Mouse (Mus musculus) midbrain, embryonic 16.5 days (tissue): ENCODE results near the gene Slit2. TPM values are rescaled to one million over a fixed set of nuclear protein-coding genes. Genes with fewer than 3 reads are reported as not detected.

Source experiments
- ATAC-seq: fragments of 200-750 bp; cut with Nextera tagmentation; 2 replicates; pipeline ENCODE4 v1.8.0; 2017; ENCODE audit warnings: moderate TSS enrichment
- H3K27ac ChIP-seq: fragments of 300-500 bp; sonication (generic); 2 replicates; pipeline ENCODE4 v1.5.1; 2014; ENCODE audit warnings: mild to moderate bottlenecking, low read length, mixed read lengths
- H3K27me3 ChIP-seq: fragments of 300-500 bp; sonication (generic); 2 replicates; pipeline ENCODE4 v1.6.1; 2014; ENCODE audit warnings: low read depth, low read length, mixed read lengths; ENCODE audit not compliant: control insufficient read depth, insufficient read depth
- H3K36me3 ChIP-seq: fragments of 300-500 bp; sonication (generic); 2 replicates; pipeline ENCODE4 v1.6.1; 2014; ENCODE audit warnings: mild to moderate bottlenecking, low read length, moderate library complexity, mixed read lengths; ENCODE audit not compliant: control insufficient read depth, insufficient read depth
- H3K4me1 ChIP-seq: fragments of 300-500 bp; sonication (generic); 2 replicates; pipeline ENCODE4 v1.6.1; 2014; ENCODE audit warnings: mild to moderate bottlenecking, low read length, mixed read lengths; ENCODE audit not compliant: control insufficient read depth, insufficient read depth
- H3K4me2 ChIP-seq: fragments of 300-500 bp; sonication (generic); 2 replicates; pipeline ENCODE4 v1.6.1; 2014; ENCODE audit warnings: mild to moderate bottlenecking, low read length, mixed read lengths
- H3K4me3 ChIP-seq: fragments of 300-500 bp; sonication (generic); 2 replicates; pipeline ENCODE4 v1.5.1; 2014; ENCODE audit warnings: low read depth, mild to moderate bottlenecking, low read length, moderate library complexity, mixed read lengths
- H3K9ac ChIP-seq: fragments of 300-500 bp; sonication (generic); 2 replicates; pipeline ENCODE4 v1.6.1; 2014; ENCODE audit warnings: low read depth, low read length, mixed read lengths
- H3K9me3 ChIP-seq: fragments of 300-500 bp; sonication (generic); replicated peaks from 2 replicates; pipeline ENCODE4 v1.6.1; 2014; ENCODE audit warnings: mild to moderate bottlenecking, low read length, mixed read lengths; ENCODE audit not compliant: control insufficient read depth, poor library complexity, severe bottlenecking
- WGBS: fragments of 180-500 bp; shearing (Covaris S2); extraction: QIAGEN DNeasy Blood & Tissue Kit; methylation state at CpG from one replicate; pipeline ENCODE4 v1.1.7; 2014; 5-methylcytosine and 5-hydroxymethylcytosine counted together
- polyA plus RNA-seq: library from polyadenylated mRNA; unstranded; fragments of >200 nt; fragmentation: Nextera tagmentation; extraction: Ambion mirVana; gene quantifications from 2 replicates; pipeline ENCODE4 v1.2.1, GENCODE M21; 2015

Gene Slit2
- polyA plus RNA-seq, 1 experiment from 2014 or later = 17.5 TPM

GRCm38 (mm10) chr5:48329751-48330150 lies 346.8 kb downstream of the Slit2 start:
- H3K27me3 ChIP-seq = no peaks in the 10 kb centered on the region
- H3K27ac ChIP-seq = no peak overlapping the region
- peaks cover 2% of the 10 kb centered on the region for H3K4me1 ChIP-seq
- no peak overlapping the region for H3K9ac ChIP-seq
- no peak for ATAC-seq
- H3K36me3 ChIP-seq = no peaks in the 10 kb centered on the region
- H3K4me3 ChIP-seq = no peak overlapping the region
- 96% methylated on average over 2 of the region's 2 CpGs for WGBS
- no peak overlapping the region for H3K4me2 ChIP-seq
- H3K9me3 ChIP-seq = no peaks in the 10 kb centered on the region

- 84% methylated on average over 2 of the region's 2 CpGs for WGBS
- Histone ChIP-seq H3K9me3 (no peaks in the 10 kb centered on the region), H3K4me1 (peaks cover 2% of the 10 kb centered on the region), H3K4me2 (no peak overlapping the region), H3K27ac (no peak overlapping the region), H3K9ac (no peak overlapping the region), H3K4me3 (no peak overlapping the region), H3K27me3 (no peaks in the 10 kb centered on the region), H3K36me3 (no peaks in the 10 kb centered on the region)
- no peak for ATAC-seq
Observed at GRCm38 (mm10) chr5:48330817-48331216, 347.9 kb downstream of the Slit2 start.

GRCm38 (mm10) chr5:48331441-48331840 lies 348.5 kb downstream of the Slit2 start:
- no peak for ATAC-seq
- H3K36me3 ChIP-seq = no peaks in the 10 kb centered on the region
- no peaks in the 10 kb centered on the region for H3K9me3 ChIP-seq
- H3K27me3 ChIP-seq = no peaks in the 10 kb centered on the region
- H3K27ac ChIP-seq = no peak overlapping the region
- no peak overlapping the region for H3K4me2 ChIP-seq
- WGBS = 84% methylated on average over 5 of the region's 5 CpGs
- no peak overlapping the region for H3K4me3 ChIP-seq
- H3K4me1 ChIP-seq = peaks cover 2% of the 10 kb centered on the region
- no peak overlapping the region for H3K9ac ChIP-seq

- no peaks in the 10 kb centered on the region for H3K27me3 ChIP-seq
- no peak overlapping the region for H3K9ac ChIP-seq
- 0 out of 2 replicates have a peak, but pooled peaks have one; percentile 36 for ATAC-seq
- H3K36me3 ChIP-seq = no peaks in the 10 kb centered on the region
- H3K4me1 ChIP-seq = peaks cover 2% of the 10 kb centered on the region
- H3K4me2 ChIP-seq = no peak overlapping the region
- H3K4me3 ChIP-seq = no peak overlapping the region
- no peak overlapping the region for H3K27ac ChIP-seq
- WGBS = 86% methylated on average over 3 of the region's 3 CpGs
- no peaks in the 10 kb centered on the region for H3K9me3 ChIP-seq
Observed at GRCm38 (mm10) chr5:48333407-48333806, 350.5 kb downstream of the Slit2 start.

GRCm38 (mm10) chr5:48333884-48334513 lies 351.1 kb downstream of the Slit2 start:
- no peak overlapping the region for H3K27ac ChIP-seq
- H3K4me3 ChIP-seq = no peak overlapping the region
- 17% methylated on average over 9 of the region's 9 CpGs for WGBS
- peaks cover 2% of the 10 kb centered on the region for H3K4me1 ChIP-seq
- peaks cover under 1% of the 10 kb centered on the region; the same call in 1 of the 2 replicates for H3K27me3 ChIP-seq
- no peaks in the 10 kb centered on the region for H3K9me3 ChIP-seq
- no peak overlapping the region for H3K9ac ChIP-seq
- 0 out of 2 replicates have a peak, but pooled peaks have one; percentile 45 for ATAC-seq
- H3K36me3 ChIP-seq = no peaks in the 10 kb centered on the region
- no peak overlapping the region for H3K4me2 ChIP-seq

- peaks cover 7% of the 10 kb centered on the region for H3K27me3 ChIP-seq
- 44% methylated on average over 7 of the region's 7 CpGs for WGBS
- no peaks in the 10 kb centered on the region; the same call in 1 of the 2 replicates for H3K4me1 ChIP-seq
- H3K36me3 ChIP-seq = no peaks in the 10 kb centered on the region
- no peak overlapping the region for H3K4me3 ChIP-seq
- ATAC-seq = no peak
- no peak overlapping the region for H3K27ac ChIP-seq
- H3K4me2 ChIP-seq = no peak overlapping the region
- H3K9me3 ChIP-seq = no peaks in the 10 kb centered on the region
- H3K9ac ChIP-seq = no peak overlapping the region
Observed at GRCm38 (mm10) chr5:48340808-48341433, 358.0 kb downstream of the Slit2 start.

DNA sequence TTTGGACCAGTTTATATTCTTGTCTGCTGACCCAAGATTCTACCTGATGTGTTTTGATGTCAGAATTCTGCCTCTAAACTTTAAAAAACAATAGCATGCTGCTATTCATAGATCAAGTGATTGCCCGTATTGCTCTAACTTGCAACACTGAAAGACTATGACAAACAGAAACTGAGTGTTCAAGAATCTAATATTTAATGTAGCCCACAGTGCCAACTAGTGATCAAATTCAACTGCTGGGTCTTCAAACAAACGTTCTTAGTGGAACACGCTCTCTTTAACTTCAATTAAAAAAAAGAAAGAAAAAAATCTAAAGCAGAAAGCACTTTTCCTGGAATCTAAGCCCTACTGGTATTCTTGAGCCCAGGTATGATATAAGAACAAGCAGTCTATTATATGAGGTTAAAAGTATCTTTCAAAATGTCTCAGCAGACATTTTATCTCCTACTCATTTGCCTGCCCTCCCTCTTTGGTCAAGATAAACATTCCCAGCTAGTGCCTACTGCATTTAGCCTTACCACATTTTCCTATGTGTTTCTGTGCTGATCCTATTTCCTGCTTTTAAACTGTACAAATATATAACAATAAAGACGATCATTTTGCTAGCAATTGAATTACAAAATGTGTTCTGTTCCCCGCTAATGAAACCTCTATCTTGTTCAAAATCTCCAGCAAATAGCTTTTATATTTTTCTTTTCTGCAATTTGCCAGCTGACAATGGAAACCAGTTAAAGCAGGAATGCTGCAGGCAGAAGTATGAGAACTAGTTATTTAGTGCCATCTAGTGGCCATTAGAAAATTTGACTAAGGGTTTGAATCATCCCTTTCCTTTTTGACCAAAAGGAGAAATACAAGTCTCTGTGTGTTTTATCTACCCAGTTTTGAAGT lies 362.4 kb downstream of the Slit2 start:
- WGBS = 53% methylated on average over 5 of the region's 5 CpGs
- H3K4me1 ChIP-seq = no peaks in the 10 kb centered on the region; the same call in 1 of the 2 replicates
- no peak overlapping the region for H3K4me2 ChIP-seq
- 0 out of 2 replicates have a peak overlapping the region, but pooled peaks have one; percentile 58 for H3K27ac ChIP-seq
- H3K9me3 ChIP-seq = no peaks in the 10 kb centered on the region
- H3K9ac ChIP-seq = no peak overlapping the region
- H3K4me3 ChIP-seq = no peak overlapping the region
- H3K27me3 ChIP-seq = peaks cover 3% of the 10 kb centered on the region; the same call in 1 of the 2 replicates
- no peaks in the 10 kb centered on the region for H3K36me3 ChIP-seq
- peak; percentile 87 for ATAC-seq

DNA sequence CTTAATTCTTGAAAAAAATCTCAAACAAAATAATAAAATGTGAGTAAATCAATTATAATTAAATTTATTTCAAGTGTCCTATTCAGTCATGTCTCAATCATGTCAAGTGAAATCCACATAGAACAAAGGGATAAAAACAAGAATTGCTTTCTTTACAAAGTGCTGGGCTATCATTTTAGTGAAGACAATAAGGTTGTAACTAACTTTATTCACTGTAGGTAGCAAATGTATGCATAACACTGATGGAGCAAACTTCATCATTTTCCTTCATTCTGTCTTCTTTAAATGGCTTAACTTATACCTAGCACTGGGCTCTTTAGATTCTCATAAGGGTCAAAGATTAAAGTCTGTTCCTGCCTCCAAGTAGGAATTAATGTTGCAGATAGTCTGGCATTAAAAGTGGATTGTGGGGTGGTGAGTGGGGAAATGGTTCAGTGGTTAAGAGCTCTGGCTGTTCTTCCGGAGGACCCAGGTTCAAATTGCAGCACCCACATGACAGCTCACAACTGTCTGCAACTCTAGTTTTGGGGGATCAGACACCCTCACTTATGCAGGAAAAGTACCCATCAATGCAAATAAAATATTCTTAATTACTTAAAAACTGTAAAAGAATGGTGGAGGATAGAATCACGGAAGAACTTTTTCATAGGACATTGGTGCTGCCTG lies 363.2 kb downstream of the Slit2 start:
- 95% methylated on average over 2 of the region's 2 CpGs for WGBS
- H3K4me2 ChIP-seq = no peak overlapping the region
- H3K36me3 ChIP-seq = no peaks in the 10 kb centered on the region
- no peaks in the 10 kb centered on the region for H3K9me3 ChIP-seq
- no peak overlapping the region for H3K4me3 ChIP-seq
- H3K27ac ChIP-seq = no peak overlapping the region
- no peaks in the 10 kb centered on the region; the same call in 1 of the 2 replicates for H3K4me1 ChIP-seq
- H3K9ac ChIP-seq = no peak overlapping the region
- H3K27me3 ChIP-seq = peaks cover under 1% of the 10 kb centered on the region; the same call in 1 of the 2 replicates
- 0 out of 2 replicates have a peak, but pooled peaks have one; percentile 2 for ATAC-seq
